Mouse (Mus musculus): Measurements from ENCODE around the gene Serinc2.
A peak's percentile ranks its signal among the peaks of the same experiment; 100 is the strongest.
"Not testable (repeated sequence)": the region's sequence is repeated elsewhere in the genome, so short reads cannot be mapped to it uniquely, and the experiment has no call there.

Serinc2 gene

GRCm38 (mm10) chr4:130252441-130253157, 26.4 kb downstream of the Serinc2 start:
- peak in 1 of 2 experiments; percentile 43 for DNase-seq

- DNase-seq = peak; percentile 31 to 50
Observed at GRCm38 (mm10) chr4:130251763-130252162, 27.2 kb downstream of the Serinc2 start.

GRCm38 (mm10) chr4:130251172-130251705, 27.8 kb downstream of the Serinc2 start:
- DNase-seq = no peak

DNA sequence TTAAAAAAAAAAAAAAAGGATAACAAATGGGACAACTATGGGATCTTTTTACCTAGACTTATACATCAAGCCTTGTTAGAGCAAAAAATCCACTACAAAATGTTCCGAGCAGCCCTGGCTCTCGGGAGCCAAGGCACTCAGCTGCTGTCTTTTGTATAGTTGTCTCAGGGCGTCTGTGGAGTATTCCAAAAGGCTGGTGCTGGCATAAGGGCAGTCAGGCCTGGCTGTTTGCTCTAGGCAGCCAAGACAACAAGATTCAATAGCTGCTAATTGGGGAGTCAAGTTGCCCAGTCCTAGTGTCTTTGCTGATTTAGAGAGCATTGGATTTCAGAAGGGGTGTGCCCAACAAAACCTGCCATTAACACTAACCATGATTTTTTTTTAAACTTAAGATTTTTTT, 30.4 kb downstream of the Serinc2 start:
- no peak for DNase-seq

DNA sequence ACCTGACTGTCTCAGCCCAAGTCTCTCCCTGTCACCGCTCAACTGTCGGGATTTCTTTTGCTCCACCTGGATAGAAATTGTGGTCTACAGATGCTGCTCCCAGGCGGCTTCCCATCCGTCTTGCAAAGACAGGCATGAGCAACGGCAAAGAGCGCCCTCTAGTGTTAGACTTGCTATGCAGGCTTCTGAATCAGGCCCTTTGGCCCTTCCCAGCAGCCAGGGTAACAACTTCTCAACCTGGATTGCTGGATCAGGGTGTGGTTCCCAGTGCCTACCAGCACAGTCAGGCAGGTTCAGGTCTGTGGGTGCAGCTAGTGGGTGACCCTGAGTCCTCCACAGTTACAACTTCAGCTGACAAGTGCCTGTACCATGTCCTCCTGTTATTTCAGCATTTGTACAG, 32.9 kb downstream of the Serinc2 start:
- DNase-seq = peak; percentile 84 to 90

GRCm38 (mm10) chr4:130244749-130245148, 34.3 kb downstream of the Serinc2 start:
- DNase-seq = no peak

DNA sequence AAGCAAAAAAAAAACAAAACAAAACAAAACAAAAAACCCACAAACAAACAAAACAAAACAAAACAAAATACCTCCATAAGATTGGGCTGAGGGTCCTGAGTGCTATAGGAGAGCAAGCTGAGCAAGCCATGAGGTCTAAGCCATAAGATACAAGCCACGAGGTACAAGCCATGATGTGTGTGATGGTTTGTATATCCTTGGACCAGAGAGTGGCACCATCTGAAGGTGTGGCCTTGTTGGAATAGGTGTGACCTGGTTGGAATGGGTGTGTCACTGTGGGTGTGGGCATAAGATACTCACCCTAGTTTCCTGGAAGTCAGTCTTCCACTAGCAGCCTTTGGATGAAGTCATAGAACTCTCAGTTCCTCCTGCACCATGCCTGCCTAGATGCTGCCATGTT, 35.4 kb downstream of the Serinc2 start:
- not testable (repeated sequence) for DNase-seq

DNA sequence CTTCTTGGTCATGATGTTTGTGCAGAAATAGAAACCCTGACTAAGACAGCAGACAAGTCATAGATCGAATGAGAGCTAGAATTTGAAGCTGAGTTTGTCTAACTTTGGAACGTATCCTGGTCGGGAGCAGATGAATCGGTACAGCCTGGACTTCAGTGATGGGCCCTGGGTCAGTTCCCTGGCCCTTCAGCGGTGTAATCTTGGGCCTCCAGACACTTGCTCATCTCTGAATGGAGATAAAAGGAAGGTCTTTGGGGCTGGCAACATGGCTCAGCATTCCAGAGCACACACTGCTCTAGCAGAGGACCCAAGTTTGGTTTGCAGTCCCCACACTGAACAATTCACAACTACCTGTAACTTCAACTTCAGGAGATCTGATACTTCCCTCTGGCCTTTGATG, 36.0 kb downstream of the Serinc2 start:
- no peak for DNase-seq

GRCm38 (mm10) chr4:130240695-130241094, 38.3 kb downstream of the Serinc2 start:
- peak in 1 of 2 experiments; percentile 23 for DNase-seq

GRCm38 (mm10) chr4:130237607-130238006, 41.4 kb downstream of the Serinc2 start:
- DNase-seq = no peak

DNA sequence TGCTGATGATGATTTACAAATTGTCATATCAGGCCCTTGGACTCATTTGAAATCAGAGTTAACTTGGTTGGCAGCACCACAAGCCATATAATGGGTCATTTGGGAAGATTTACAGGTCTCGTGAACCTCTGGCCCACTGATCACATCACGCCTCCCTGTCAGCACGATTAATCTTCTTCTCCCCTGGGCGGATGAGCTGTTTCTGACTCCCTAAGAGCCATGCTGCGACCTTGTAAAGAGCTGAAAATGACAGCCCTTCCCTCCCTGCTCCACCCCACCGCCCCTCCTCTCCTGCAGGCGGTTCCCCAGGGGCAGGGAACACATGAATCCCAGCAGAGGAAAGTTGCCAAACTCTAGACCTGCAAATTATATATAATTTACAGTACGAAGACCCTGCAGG, 42.6 kb downstream of the Serinc2 start:
- DNase-seq = no peak

DNA sequence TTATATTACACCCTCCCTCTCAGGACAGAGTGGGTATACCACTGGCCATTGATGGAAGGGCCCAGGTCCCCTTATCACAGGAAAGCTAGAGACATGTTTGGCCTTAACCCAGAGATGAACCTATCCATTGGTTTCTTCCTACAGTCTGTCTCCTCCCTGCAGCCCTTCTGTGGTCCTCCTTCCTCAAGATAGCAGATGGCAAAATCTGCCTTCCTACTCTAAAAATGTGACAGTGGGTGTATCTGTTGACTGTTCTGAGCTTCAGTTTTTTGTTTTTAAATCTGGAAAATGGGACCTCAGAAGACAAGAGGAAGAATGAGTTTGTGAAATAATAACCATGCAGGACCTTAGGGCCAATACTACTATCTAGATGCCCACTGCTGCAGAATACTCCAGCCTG, 54.9 kb downstream of the Serinc2 start:
- no peak for DNase-seq

GRCm38 (mm10) chr4:130222179-130222578, 56.8 kb downstream of the Serinc2 start, which contains the start of gene Gm853:
Gene Gm853 (minus strand): TSS chr4:130222401.
- peak; percentile 59 to 63 for DNase-seq

- peak; percentile 74 to 80 for DNase-seq
Observed at GRCm38 (mm10) chr4:130220176-130220575, 58.8 kb downstream of the Serinc2 start.

GRCm38 (mm10) chr4:130215392-130215791, 63.6 kb downstream of the Serinc2 start:
- peak in 1 of 2 experiments; percentile 21 for DNase-seq

GRCm38 (mm10) chr4:130213857-130214256, 65.1 kb downstream of the Serinc2 start:
- DNase-seq = no peak

DNA sequence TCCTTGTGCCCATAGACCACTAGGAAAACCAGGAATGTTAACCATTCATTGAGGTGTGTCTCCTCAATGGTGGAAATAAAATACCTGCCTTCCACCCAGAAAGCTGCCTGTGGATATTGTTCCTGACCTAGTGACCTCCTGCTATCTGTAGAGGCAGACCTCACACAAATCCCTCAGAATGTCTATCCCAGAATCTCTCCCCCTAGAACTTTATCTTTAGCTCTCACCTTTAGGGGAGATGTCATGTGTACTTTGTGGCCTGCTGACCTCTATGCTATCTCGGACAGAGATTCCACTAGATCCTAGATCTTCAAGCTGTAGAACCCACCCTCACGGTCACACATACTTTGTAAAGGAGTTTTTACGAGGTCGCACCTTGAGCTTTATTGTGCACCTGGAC, 65.8 kb downstream of the Serinc2 start:
- DNase-seq = no peak

DNA sequence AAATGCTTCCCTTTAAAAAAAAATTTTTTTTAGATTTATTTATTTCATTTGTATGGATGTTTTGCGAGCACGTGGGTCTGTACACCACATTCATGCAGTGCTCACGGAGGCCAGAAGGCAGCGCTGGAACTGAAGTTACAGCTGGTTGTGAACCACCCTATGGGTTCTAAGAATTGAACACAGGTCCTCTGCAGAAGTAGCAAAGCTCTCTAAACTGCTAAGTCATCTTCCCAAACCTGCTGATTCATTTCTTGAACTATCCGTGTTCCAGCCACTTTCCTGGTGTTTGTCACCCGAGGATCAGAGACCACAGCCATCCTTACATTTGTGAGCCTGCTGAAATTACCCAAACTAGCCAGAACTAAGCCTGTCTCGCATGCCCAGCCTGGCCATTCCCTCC, 66.6 kb downstream of the Serinc2 start:
- no peak for DNase-seq

DNA sequence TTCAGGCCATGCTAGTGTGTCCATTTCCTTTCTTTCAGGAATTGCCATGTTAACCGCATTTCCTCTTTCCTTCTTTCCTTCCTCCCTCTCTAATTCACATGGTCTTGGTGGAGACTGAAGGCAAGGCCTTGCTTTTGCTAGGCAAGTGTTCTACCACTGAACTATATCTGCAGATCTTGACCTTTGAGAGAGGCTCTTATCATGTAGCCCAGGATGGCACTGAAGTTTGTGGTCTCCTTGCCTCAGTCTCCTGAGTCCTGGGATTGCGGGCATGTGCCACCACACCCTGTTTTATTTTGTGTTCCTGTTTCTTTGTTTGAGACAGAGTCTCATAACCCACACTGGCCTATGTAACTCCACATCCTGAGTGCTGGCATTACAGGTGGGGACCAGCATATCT, 67.1 kb downstream of the Serinc2 start:
- DNase-seq = no peak

Data from kidney, postnatal 36 days (tissue).